Mouse (Mus musculus) 3T3-L1 (cell line): ENCODE results near the gene Lmo3.

ENCODE experiments used
- DNase-seq: peaks from one replicate; pipeline ENCODE4 v3.0.0-alpha.2; 2015; ENCODE audit warnings: low read depth, low spot score

The Lmo3 gene

DNA sequence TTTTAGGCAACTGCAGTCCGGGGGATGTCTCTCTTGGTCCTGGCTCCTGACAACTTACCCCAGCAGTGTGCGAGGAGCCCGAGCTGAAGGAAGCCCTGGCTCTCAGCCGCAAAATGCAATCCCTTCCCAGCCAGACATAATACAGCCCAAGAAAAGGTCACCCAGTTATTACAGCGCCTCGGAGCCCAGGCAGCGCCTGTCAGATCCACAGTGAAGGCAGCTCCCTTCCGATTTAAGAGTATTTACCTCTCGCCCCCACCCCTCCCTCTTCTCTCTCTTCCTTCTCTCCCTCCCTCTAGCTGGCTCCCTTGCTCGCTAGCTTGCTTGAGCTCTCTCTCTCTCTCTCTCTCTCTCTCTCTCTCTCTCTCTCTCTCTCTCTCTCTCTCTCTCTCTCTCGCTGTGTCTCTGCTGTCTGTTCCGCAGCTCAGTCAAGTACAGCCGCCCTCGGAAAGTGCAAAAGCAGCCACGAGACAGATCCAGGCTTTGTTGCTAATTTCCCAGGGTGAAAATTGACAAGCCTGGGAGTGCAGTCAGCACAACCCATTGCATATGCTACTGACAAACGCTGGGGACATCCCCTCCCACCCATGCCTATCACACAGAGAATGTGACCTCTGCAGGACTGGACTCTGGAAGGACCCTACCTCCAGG is 159.0 kb downstream of the Lmo3 start:
- no peak for DNase-seq

GRCm38 (mm10) chr6:138421931-138422531 is 159.7 kb downstream of the Lmo3 start:
- no peak for DNase-seq

DNA sequence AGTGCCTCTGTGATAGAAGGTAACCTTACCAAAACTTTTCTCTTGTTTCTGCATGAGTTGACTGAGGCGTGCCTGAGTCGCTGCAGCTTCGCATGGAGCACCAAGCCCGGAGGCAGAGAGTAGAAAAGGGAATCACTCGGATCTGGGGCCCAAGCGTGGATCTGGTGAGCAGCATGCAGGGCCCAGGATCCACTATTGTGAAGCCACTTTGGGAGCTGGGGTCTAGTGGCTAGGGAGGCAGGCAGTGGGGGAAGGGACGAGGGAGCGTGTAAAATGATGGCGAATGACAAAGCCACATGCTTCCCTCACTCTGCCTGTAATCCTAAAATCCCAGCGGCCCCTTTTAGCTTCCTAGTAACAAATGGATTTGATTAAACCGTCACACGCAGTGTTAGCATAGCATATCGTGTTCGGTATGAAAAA is 160.6 kb downstream of the Lmo3 start:
- DNase-seq, result no peak

DNA sequence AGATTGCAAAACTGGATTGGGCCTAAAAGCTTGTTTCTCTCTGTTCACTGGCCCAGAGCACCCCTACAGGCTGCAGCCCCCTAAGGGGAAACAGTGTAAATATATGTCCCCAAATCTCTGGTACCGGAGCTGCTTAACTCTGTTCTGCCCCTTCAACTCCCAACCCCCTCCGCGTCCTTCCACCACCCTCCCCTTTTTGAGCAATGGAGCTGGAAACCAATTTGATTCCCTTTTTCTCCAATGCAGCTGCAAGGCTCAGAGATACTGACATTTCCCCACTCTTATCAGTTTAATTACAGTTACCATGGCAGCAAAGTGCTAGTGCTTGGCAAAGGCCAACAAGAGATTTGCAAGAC is 161.3 kb downstream of the Lmo3 start:
- no peak for DNase-seq

GRCm38 (mm10) chr6:138419871-138420535 is 161.8 kb downstream of the Lmo3 start:
- no peak for DNase-seq

- no peak for DNase-seq
These were observed 169.7 kb downstream of the Lmo3 start for GRCm38 (mm10) chr6:138412075-138412474.

GRCm38 (mm10) chr6:138402031-138402430 is 179.7 kb downstream of the Lmo3 start:
- DNase-seq, result no peak

- DNase-seq, result no peak
These were observed 182.9 kb downstream of the Lmo3 start for GRCm38 (mm10) chr6:138398836-138399235.

DNA sequence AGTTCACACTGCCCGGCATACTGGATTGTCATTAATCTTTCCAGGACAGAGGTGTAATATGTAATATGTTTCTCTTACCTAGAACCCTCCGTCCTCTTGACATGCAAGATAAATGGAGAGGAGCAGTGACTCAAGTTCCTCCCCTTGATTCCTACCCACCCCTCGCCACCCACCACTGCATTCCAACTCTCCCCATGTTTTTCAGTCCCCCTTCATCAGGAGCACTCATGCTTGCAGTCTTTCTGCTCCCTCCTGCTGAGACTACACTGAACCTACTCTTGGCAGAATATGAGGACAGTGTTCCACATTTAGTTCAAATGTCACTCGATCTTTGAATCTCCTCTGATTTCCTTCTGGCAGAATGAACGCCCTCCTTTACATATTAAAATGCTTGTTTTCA is 190.7 kb downstream of the Lmo3 start:
- no peak for DNase-seq

- no peak for DNase-seq
These were observed 193.4 kb downstream of the Lmo3 start for GRCm38 (mm10) chr6:138388168-138388936.

GRCm38 (mm10) chr6:138383208-138383607 is 198.6 kb downstream of the Lmo3 start:
- no peak for DNase-seq

DNA sequence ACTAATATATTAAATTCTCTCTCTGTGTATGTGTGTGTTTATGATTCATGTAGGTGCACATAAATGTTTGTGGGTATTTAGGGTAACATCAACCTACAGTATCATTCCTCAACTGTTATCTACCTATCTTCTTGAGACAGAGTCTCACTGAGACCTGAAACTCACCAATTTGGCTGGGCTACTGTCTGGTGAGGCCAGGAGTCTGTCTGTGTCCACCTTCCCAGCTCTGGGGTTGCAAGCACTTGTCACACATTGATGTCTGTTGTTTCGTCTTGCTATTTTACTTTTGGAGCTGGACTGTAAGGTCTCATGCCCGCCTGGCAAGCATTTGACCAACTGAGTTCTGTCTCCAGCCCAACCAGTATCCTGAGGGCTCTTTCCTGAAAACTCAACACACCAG is 210.6 kb downstream of the Lmo3 start:
- DNase-seq, result no peak

DNA sequence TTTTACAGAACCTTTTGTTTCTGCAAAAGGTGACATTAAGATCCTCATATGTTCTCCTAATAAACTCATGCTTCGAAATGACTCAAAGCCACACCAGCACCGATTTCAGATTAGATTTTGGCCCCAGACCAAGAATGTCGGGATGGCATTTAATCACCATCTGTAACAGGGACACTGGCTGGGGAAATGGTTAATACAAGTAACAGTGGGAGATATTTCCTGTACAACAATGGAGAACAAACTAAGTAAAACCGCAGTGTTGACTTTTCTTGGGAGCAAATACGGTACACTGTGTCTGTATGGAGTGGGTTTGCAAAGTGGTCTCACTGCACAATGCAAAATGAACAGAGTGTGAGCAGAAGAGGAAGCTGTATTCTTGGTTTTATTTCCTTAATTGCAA is 217.7 kb downstream of the Lmo3 start:
- no peak for DNase-seq

GRCm38 (mm10) chr6:138350587-138351345 is 231.0 kb downstream of the Lmo3 start:
- no peak for DNase-seq

DNA sequence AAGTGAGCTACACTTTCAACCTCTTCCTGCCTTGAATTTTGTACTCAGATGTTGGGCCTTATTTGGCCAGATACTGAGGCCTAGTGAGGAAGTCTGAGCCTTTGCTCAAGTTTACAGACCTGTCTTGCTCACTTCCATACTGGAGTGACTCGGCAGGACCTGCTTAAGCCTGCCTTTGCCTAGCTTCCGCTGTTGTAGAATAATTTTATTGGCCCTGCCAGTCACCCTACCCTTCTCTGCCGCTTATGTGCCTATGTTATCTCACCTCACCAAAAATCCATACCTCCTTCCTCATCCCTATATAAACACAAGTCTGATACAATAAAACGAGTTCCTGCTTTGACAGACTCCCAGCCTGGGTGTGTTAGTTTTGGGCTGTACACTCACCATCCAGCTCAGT is 235.2 kb downstream of the Lmo3 start:
- DNase-seq, result no peak

DNA sequence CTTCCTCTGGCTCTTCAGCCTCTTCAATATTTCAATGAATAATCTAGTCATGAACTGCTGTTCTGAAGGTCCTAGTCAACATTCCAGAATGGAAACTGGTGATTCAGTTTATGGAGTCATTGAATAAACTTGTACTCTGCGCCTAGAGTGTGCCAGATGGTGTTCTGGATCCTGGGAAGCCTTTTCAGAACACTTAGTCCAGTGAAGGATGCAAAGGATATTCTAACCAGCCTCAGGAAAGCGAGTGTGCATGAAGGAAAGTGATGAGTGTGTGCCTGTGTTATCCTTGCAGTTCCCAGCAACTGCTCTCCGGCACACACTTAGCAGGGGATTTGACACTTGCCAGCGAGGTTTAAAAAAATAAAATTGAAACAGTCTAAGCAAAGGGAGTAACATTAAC is 245.9 kb downstream of the Lmo3 start:
- no peak for DNase-seq

GRCm38 (mm10) chr6:138333991-138334390 is 247.8 kb downstream of the Lmo3 start:
- DNase-seq, result no peak

GRCm38 (mm10) chr6:138325744-138326400 is 255.9 kb downstream of the Lmo3 start:
- DNase-seq, result no peak

- no peak for DNase-seq
These were observed 256.6 kb downstream of the Lmo3 start for GRCm38 (mm10) chr6:138325145-138325544.

DNA sequence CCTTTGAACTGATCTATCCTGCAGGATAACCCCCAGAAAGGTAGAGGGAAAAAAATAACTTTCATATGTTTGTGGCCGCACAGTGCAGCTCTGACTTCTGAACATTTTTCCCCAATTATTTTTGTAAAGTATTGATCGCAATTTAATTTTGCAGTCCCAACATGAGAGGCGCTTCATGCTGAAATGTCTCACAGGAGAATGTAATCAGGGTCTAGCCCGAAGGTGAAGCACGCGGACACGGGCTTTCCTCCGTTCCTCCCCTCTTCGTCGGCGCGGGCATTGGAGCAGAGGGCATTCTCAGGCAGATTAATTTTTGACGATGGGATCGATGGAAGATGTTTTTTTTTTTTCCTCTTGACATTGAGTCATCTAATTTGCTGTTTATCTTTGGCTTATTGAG is 258.4 kb downstream of the Lmo3 start:
- no peak for DNase-seq

DNA sequence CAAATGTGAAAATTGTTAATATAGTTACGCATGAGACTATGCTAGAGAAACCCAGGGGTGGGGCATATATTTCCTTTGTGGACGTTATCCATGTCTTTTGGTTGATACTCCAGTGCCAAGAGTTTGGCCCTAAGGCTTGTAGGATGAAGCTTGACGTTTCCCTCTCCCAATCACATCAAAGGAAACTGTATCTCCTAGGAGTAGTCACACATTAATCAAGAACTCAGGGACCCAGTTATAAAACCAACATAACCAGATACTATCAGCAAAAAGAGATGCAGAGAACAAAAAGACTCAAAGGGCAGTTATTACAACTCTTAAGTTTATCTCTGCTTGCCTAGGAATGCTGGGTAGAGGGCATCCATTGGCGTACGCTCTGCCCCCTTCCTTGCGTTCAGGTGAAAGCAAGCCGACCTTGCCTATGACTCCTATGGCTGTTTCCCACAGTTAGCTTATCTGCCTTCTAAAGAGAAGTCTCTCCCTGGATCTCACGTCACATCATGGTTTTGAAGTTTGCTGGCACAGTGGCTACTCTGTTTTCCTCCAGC is 261.5 kb downstream of the Lmo3 start:
- no peak for DNase-seq
